Mouse (Mus musculus): ENCODE results near the gene Arhgef1.

DNA sequence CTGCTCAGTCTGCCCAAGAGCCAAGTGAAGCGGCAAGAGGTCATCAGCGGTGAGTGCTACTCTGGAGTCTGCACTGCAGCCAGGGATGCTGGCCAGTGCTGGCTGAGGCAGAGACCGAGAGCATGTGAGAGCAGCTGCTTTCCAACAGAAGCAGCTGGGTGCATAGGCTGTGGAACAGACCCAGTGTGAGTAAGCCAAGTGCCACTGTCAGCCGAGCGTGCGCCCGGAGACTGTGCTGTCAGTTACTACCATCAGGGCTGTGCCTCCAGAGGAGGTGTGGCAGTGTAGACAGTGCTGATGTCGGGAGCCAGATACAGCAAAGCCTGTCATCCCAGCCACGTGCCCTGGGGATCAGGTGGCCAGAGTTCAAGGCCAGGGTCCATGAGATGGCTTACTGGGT lies 17.0 kb downstream of the Arhgef1 start:
- no peak for TF ChIP-seq CTCF (IDR thresholded peaks at IDR 0.05; ENCODE audit: low read depth)
- TF ChIP-seq EP300 (IDR thresholded peaks at IDR 0.05; ENCODE audit: low read depth): no peak

Measured in heart, postnatal 0 days (tissue).